Mouse (Mus musculus): ENCODE results near the gene Xrra1. TPM values are rescaled to one million over a fixed set of nuclear protein-coding genes. Genes with fewer than 3 reads are reported as not detected.

Gene Xrra1
- polyA plus RNA-seq, 1 experiment from 2014 or later: 0.81 TPM

DNA sequence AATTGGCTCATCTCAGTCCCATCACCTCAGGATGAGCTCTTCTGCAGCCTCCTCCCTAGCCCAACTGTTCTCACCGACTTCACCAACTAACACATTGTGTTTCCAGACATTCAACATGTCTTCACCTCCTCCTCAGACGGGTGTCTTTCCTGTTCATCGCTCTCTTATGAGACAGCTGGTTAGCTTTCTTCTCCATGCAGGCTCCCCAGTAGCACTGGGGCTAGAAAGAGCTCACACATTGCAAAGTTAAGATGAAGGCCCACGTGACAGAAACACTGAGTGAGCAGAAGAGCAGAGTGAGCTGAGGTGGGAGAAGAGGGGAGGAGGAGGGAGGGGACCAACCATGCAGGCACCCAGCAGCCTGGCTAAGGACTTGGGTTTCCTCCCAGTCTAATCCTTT is 43.3 kb downstream of the Xrra1 start:
- Histone ChIP-seq H3K27me3 (replicated peaks; ENCODE audit: control insufficient read depth, insufficient read depth, low read length) (no peaks in the 10 kb centered on the region), H3K4me2 (ENCODE audit: low read length) (no peak overlapping the region), H3K9me3 (ENCODE audit: control insufficient read depth, low read length) (no peaks in the 10 kb centered on the region), H3K4me3 (ENCODE audit: low read length) (no peak overlapping the region), H3K9ac (ENCODE audit: low read depth, low read length) (no peak overlapping the region), H3K4me1 (ENCODE audit: control insufficient read depth, insufficient read depth, low read depth, low read length) (no peaks in the 10 kb centered on the region), H3K27ac (ENCODE audit: low read depth, low read length) (no peak overlapping the region), H3K36me3 (ENCODE audit: control insufficient read depth, insufficient read depth, low read length) (no peaks in the 10 kb centered on the region)
- ATAC-seq: no peak
- WGBS: 73% methylated on average over 4 of the region's 4 CpGs

- H3K36me3 ChIP-seq (ENCODE audit: control insufficient read depth, insufficient read depth, low read length): no peaks in the 10 kb centered on the region
- H3K9ac ChIP-seq (ENCODE audit: low read depth, low read length): no peak overlapping the region
- H3K4me2 ChIP-seq (ENCODE audit: low read length): no peak overlapping the region
- H3K27me3 ChIP-seq (replicated peaks; ENCODE audit: control insufficient read depth, insufficient read depth, low read length): no peaks in the 10 kb centered on the region
- H3K4me3 ChIP-seq (ENCODE audit: low read length): no peak overlapping the region
- H3K4me1 ChIP-seq (ENCODE audit: control insufficient read depth, insufficient read depth, low read depth, low read length): no peaks in the 10 kb centered on the region
- ATAC-seq: no peak
- WGBS: 76% methylated on average over 11 of the region's 11 CpGs
- H3K27ac ChIP-seq (ENCODE audit: low read depth, low read length): no peak overlapping the region
- H3K9me3 ChIP-seq (ENCODE audit: control insufficient read depth, low read length): no peaks in the 10 kb centered on the region
Observed at GRCm38 (mm10) chr7:99902918-99903665, 44.2 kb downstream of the Xrra1 start.

- H3K4me3 ChIP-seq (ENCODE audit: low read length): no peak overlapping the region
- WGBS: 66% methylated on average over 3 of the region's 3 CpGs
- ATAC-seq: no peak
Observed at GRCm38 (mm10) chr7:99904421-99905005, 45.6 kb downstream of the Xrra1 start.

GRCm38 (mm10) chr7:99906346-99906745 is 47.4 kb downstream of the Xrra1 start:
- Histone ChIP-seq H3K4me1 (ENCODE audit: control insufficient read depth, insufficient read depth, low read depth, low read length) (no peaks in the 10 kb centered on the region), H3K27ac (ENCODE audit: low read depth, low read length) (no peak overlapping the region), H3K4me2 (ENCODE audit: low read length) (no peak overlapping the region), H3K9ac (ENCODE audit: low read depth, low read length) (no peak overlapping the region), H3K27me3 (replicated peaks; ENCODE audit: control insufficient read depth, insufficient read depth, low read length) (no peaks in the 10 kb centered on the region), H3K4me3 (ENCODE audit: low read length) (no peak overlapping the region), H3K36me3 (ENCODE audit: control insufficient read depth, insufficient read depth, low read length) (no peaks in the 10 kb centered on the region), H3K9me3 (ENCODE audit: control insufficient read depth, low read length) (no peaks in the 10 kb centered on the region)
- 85% methylated on average over 3 of the region's 3 CpGs for WGBS
- ATAC-seq: no peak

More at GRCm38 (mm10) chr7:99904421-99905005, 45.6 kb downstream of the Xrra1 start:
- Histone ChIP-seq H3K4me1 (ENCODE audit: control insufficient read depth, insufficient read depth, low read depth, low read length) (no peaks in the 10 kb centered on the region), H3K36me3 (ENCODE audit: control insufficient read depth, insufficient read depth, low read length) (no peaks in the 10 kb centered on the region), H3K9me3 (ENCODE audit: control insufficient read depth, low read length) (no peaks in the 10 kb centered on the region), H3K4me2 (ENCODE audit: low read length) (no peak overlapping the region), H3K27ac (ENCODE audit: low read depth, low read length) (no peak overlapping the region), H3K27me3 (replicated peaks; ENCODE audit: control insufficient read depth, insufficient read depth, low read length) (no peaks in the 10 kb centered on the region), H3K9ac (ENCODE audit: low read depth, low read length) (no peak overlapping the region)

DNA sequence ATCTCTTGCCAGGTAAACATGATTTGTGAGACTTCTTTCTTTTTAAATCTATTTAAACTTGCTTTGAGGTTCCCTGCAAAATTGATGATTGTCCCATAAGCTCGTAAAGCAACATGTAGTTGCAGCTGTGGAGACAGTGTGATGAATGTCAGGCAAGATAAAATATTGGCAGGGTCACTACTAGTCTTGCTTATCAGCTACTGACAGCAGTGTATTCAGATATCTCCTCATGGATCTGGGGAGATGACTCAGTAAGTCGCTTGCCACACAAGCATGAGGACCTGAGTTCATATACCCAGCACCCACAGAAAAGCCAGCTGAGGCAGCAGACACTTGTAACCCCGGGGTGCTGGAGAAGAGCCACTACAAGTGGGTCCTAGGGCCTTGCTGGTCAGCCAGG is 48.5 kb downstream of the Xrra1 start:
- no peak overlapping the region for H3K9ac ChIP-seq (ENCODE audit: low read depth, low read length)
- no peak overlapping the region for H3K27ac ChIP-seq (ENCODE audit: low read depth, low read length)
- H3K36me3 ChIP-seq (ENCODE audit: control insufficient read depth, insufficient read depth, low read length): no peaks in the 10 kb centered on the region
- 83% methylated on average over 3 of the region's 3 CpGs for WGBS
- H3K27me3 ChIP-seq (replicated peaks; ENCODE audit: control insufficient read depth, insufficient read depth, low read length): no peaks in the 10 kb centered on the region
- H3K4me2 ChIP-seq (ENCODE audit: low read length): no peak overlapping the region
- H3K9me3 ChIP-seq (ENCODE audit: control insufficient read depth, low read length): no peaks in the 10 kb centered on the region
- ATAC-seq: no peak
- H3K4me3 ChIP-seq (ENCODE audit: low read length): no peak overlapping the region
- no peaks in the 10 kb centered on the region for H3K4me1 ChIP-seq (ENCODE audit: control insufficient read depth, insufficient read depth, low read depth, low read length)

GRCm38 (mm10) chr7:99911038-99911437 is 52.1 kb downstream of the Xrra1 start:
- H3K4me1 ChIP-seq (ENCODE audit: control insufficient read depth, insufficient read depth, low read depth, low read length): no peaks in the 10 kb centered on the region
- no peak overlapping the region for H3K4me3 ChIP-seq (ENCODE audit: low read length)
- no peaks in the 10 kb centered on the region for H3K36me3 ChIP-seq (ENCODE audit: control insufficient read depth, insufficient read depth, low read length)
- H3K9me3 ChIP-seq (ENCODE audit: control insufficient read depth, low read length): no peaks in the 10 kb centered on the region
- H3K9ac ChIP-seq (ENCODE audit: low read depth, low read length): no peak overlapping the region
- WGBS: 78% methylated on average over 5 of the region's 5 CpGs
- no peak overlapping the region for H3K27ac ChIP-seq (ENCODE audit: low read depth, low read length)
- no peak for ATAC-seq
- no peaks in the 10 kb centered on the region for H3K27me3 ChIP-seq (replicated peaks; ENCODE audit: control insufficient read depth, insufficient read depth, low read length)
- no peak overlapping the region for H3K4me2 ChIP-seq (ENCODE audit: low read length)

DNA sequence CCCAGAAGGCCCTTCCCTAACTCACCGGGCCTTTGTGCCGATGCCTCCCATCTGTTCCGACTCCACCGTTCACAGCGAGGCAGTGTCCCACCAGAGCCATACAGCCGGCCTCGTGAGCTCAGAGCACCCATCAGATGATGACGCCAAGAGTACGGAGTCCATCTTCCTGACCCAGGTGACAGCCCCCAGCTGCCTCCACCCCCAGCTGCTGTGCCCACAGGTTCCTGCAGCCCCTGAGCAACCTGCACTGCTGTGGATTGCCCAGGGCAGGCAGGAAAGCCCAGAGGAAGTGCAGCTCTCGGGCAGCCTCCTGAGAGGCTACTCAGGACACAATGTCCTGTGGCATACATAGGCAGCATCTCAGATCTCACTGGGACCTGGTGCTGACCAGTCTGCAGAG is 55.4 kb downstream of the Xrra1 start:
- H3K4me1 ChIP-seq (ENCODE audit: control insufficient read depth, insufficient read depth, low read depth, low read length): peaks cover 18% of the 10 kb centered on the region

GRCm38 (mm10) chr7:99915511-99915910 is 56.6 kb downstream of the Xrra1 start:
- Histone ChIP-seq H3K9me3 (ENCODE audit: control insufficient read depth, low read length) (no peaks in the 10 kb centered on the region), H3K4me3 (ENCODE audit: low read length) (no peak overlapping the region), H3K9ac (ENCODE audit: low read depth, low read length) (no peak overlapping the region), H3K27me3 (replicated peaks; ENCODE audit: control insufficient read depth, insufficient read depth, low read length) (no peaks in the 10 kb centered on the region; the same call in 1 of the 2 replicates), H3K36me3 (ENCODE audit: control insufficient read depth, insufficient read depth, low read length) (no peaks in the 10 kb centered on the region), H3K4me2 (ENCODE audit: low read length) (no peak overlapping the region), H3K27ac (ENCODE audit: low read depth, low read length) (no peak overlapping the region), H3K4me1 (ENCODE audit: control insufficient read depth, insufficient read depth, low read depth, low read length) (peaks cover 18% of the 10 kb centered on the region)
- ATAC-seq: no peak
- 74% methylated on average over 2 of the region's 2 CpGs for WGBS

More for the DNA sequence above, 55.4 kb downstream of the Xrra1 start:
- Histone ChIP-seq H3K36me3 (ENCODE audit: control insufficient read depth, insufficient read depth, low read length) (no peaks in the 10 kb centered on the region), H3K27ac (ENCODE audit: low read depth, low read length) (no peak overlapping the region), H3K9me3 (ENCODE audit: control insufficient read depth, low read length) (no peaks in the 10 kb centered on the region), H3K4me3 (ENCODE audit: low read length) (no peak overlapping the region), H3K9ac (ENCODE audit: low read depth, low read length) (no peak overlapping the region), H3K4me2 (ENCODE audit: low read length) (no peak overlapping the region), H3K27me3 (replicated peaks; ENCODE audit: control insufficient read depth, insufficient read depth, low read length) (no peaks in the 10 kb centered on the region; the same call in 1 of the 2 replicates)
- 93% methylated on average over 10 of the region's 10 CpGs for WGBS
- no peak for ATAC-seq

GRCm38 (mm10) chr7:99916741-99917319 is 57.9 kb downstream of the Xrra1 start:
- Histone ChIP-seq H3K4me1 (ENCODE audit: control insufficient read depth, insufficient read depth, low read depth, low read length) (peaks cover 18% of the 10 kb centered on the region), H3K27ac (ENCODE audit: low read depth, low read length) (no peak overlapping the region; the same call in 1 of the 2 replicates), H3K36me3 (ENCODE audit: control insufficient read depth, insufficient read depth, low read length) (no peaks in the 10 kb centered on the region), H3K27me3 (replicated peaks; ENCODE audit: control insufficient read depth, insufficient read depth, low read length) (no peaks in the 10 kb centered on the region; the same call in 1 of the 2 replicates), H3K4me3 (ENCODE audit: low read length) (peak overlapping the region; percentile 35), H3K9me3 (ENCODE audit: control insufficient read depth, low read length) (no peaks in the 10 kb centered on the region), H3K9ac (ENCODE audit: low read depth, low read length) (peak overlapping the region; percentile 41; the same call in 1 of the 2 replicates), H3K4me2 (ENCODE audit: low read length) (peak overlapping the region; percentile 71)
- 4% methylated on average over 22 of the region's 22 CpGs for WGBS
- peak; percentile 49 for ATAC-seq

Measured in hindbrain, embryonic 16.5 days (tissue).